Mouse (Mus musculus): ENCODE measurements around the gene Stk10. TPM values are rescaled to one million over a fixed set of nuclear protein-coding genes. Genes with fewer than 3 reads are reported as not detected.

Gene Stk10
- polyA plus RNA-seq, 1 experiment from 2014 or later, result 2.6 TPM

GRCm38 (mm10) chr11:32531871-32532764 lies 987 bp upstream of the Stk10 start, which contains the start of gene Efcab9:
Gene Efcab9 (minus strand): TSS chr11:32532081.
- Histone ChIP-seq H3K4me2 (peak within 1 kb of the TSS; percentile 95), H3K27ac (replicated peaks) (no peak within 1 kb of the TSS), H3K9me3 (no peaks in the 10 kb centered on the region), H3K36me3 (no peaks in the 10 kb centered on the region), H3K27me3 (peaks cover 22% of the 10 kb centered on the region), H3K4me1 (replicated peaks) (peaks cover 35% of the 10 kb centered on the region), H3K4me3 (peak within 1 kb of the TSS; percentile 60), H3K9ac (peak within 1 kb of the TSS; percentile 78)
- 7% methylated on average over 33 of the region's 33 CpGs for WGBS
- ATAC-seq (ENCODE audit: low read depth), result peak; percentile 26; the same call in 1 of the 2 replicates

GRCm38 (mm10) chr11:32533482-32534261 lies 567 bp downstream of the Stk10 start:
- Histone ChIP-seq H3K27me3 (peaks cover 22% of the 10 kb centered on the region), H3K9me3 (no peaks in the 10 kb centered on the region), H3K9ac (peak overlapping the region; percentile 78), H3K4me3 (peak overlapping the region; percentile 60), H3K4me2 (peak overlapping the region; percentile 95), H3K4me1 (replicated peaks) (peaks cover 51% of the 10 kb centered on the region), H3K27ac (replicated peaks) (0 out of 2 replicates have a peak overlapping the region, but pooled peaks have one; percentile 7), H3K36me3 (no peaks in the 10 kb centered on the region)
- 1% methylated on average over 24 of the region's 24 CpGs for WGBS
- peak; percentile 60 for ATAC-seq (ENCODE audit: low read depth)

GRCm38 (mm10) chr11:32534453-32535075 lies 1.5 kb downstream of the Stk10 start:
- H3K9ac ChIP-seq, result 0 out of 2 replicates have a peak overlapping the region, but pooled peaks have one; percentile 78
- H3K4me1 ChIP-seq (replicated peaks), result peaks cover 55% of the 10 kb centered on the region
- H3K9me3 ChIP-seq, result no peaks in the 10 kb centered on the region
- 75% methylated on average over 7 of the region's 7 CpGs for WGBS
- peaks cover 22% of the 10 kb centered on the region for H3K27me3 ChIP-seq
- H3K4me3 ChIP-seq, result peak overlapping the region; percentile 60; the same call in 1 of the 2 replicates
- ATAC-seq (ENCODE audit: low read depth), result no peak
- peak overlapping the region; percentile 95 for H3K4me2 ChIP-seq
- H3K27ac ChIP-seq (replicated peaks), result no peak overlapping the region
- H3K36me3 ChIP-seq, result no peaks in the 10 kb centered on the region

- no peak overlapping the region for H3K4me3 ChIP-seq
- H3K4me1 ChIP-seq (replicated peaks), result peaks cover 55% of the 10 kb centered on the region
- H3K9me3 ChIP-seq, result no peaks in the 10 kb centered on the region
- H3K9ac ChIP-seq, result no peak overlapping the region
- no peak for ATAC-seq (ENCODE audit: low read depth)
- no peak overlapping the region for H3K27ac ChIP-seq (replicated peaks)
- H3K27me3 ChIP-seq, result peaks cover 20% of the 10 kb centered on the region
- no peak overlapping the region for H3K4me2 ChIP-seq
- no peaks in the 10 kb centered on the region for H3K36me3 ChIP-seq
- WGBS, result 94% methylated on average over 4 of the region's 4 CpGs
Measured at GRCm38 (mm10) chr11:32535646-32536045, 2.5 kb downstream of the Stk10 start.

GRCm38 (mm10) chr11:32536954-32537353 lies 3.8 kb downstream of the Stk10 start:
- Histone ChIP-seq H3K4me1 (replicated peaks) (peaks cover 50% of the 10 kb centered on the region), H3K9ac (no peak overlapping the region), H3K36me3 (no peaks in the 10 kb centered on the region), H3K9me3 (no peaks in the 10 kb centered on the region), H3K4me2 (no peak overlapping the region), H3K27ac (replicated peaks) (peak overlapping the region; percentile 28; the same call in 1 of the 2 replicates), H3K27me3 (peaks cover 8% of the 10 kb centered on the region), H3K4me3 (no peak overlapping the region)
- 25% methylated on average over 7 of the region's 7 CpGs for WGBS
- no peak for ATAC-seq (ENCODE audit: low read depth)

GRCm38 (mm10) chr11:32538435-32538834 lies 5.3 kb downstream of the Stk10 start:
- Histone ChIP-seq H3K9me3 (no peaks in the 10 kb centered on the region), H3K4me2 (no peak overlapping the region), H3K9ac (no peak overlapping the region), H3K36me3 (no peaks in the 10 kb centered on the region), H3K4me1 (replicated peaks) (peaks cover 49% of the 10 kb centered on the region), H3K4me3 (no peak overlapping the region), H3K27ac (replicated peaks) (peak overlapping the region; percentile 54; the same call in 1 of the 2 replicates), H3K27me3 (no peaks in the 10 kb centered on the region)
- no peak for ATAC-seq (ENCODE audit: low read depth)
- WGBS, result 54% methylated on average over 6 of the region's 6 CpGs

- Histone ChIP-seq H3K4me3 (no peak overlapping the region), H3K4me2 (no peak overlapping the region), H3K9me3 (no peaks in the 10 kb centered on the region), H3K9ac (no peak overlapping the region), H3K36me3 (no peaks in the 10 kb centered on the region), H3K27me3 (no peaks in the 10 kb centered on the region), H3K27ac (replicated peaks) (no peak overlapping the region), H3K4me1 (replicated peaks) (peaks cover 45% of the 10 kb centered on the region)
- 82% methylated on average over 4 of the region's 4 CpGs for WGBS
- ATAC-seq (ENCODE audit: low read depth), result no peak
Measured at GRCm38 (mm10) chr11:32538846-32539245, 5.7 kb downstream of the Stk10 start.

- Histone ChIP-seq H3K9ac (no peak overlapping the region), H3K9me3 (no peaks in the 10 kb centered on the region), H3K36me3 (no peaks in the 10 kb centered on the region), H3K4me3 (no peak overlapping the region), H3K27me3 (no peaks in the 10 kb centered on the region), H3K4me1 (replicated peaks) (peaks cover 43% of the 10 kb centered on the region), H3K27ac (replicated peaks) (no peak overlapping the region), H3K4me2 (no peak overlapping the region)
- ATAC-seq (ENCODE audit: low read depth), result no peak
- WGBS, result 89% methylated on average over 7 of the region's 7 CpGs
Measured at GRCm38 (mm10) chr11:32539717-32540116, 6.6 kb downstream of the Stk10 start.

GRCm38 (mm10) chr11:32540463-32540862 lies 7.4 kb downstream of the Stk10 start:
- H3K9me3 ChIP-seq, result no peaks in the 10 kb centered on the region
- no peaks in the 10 kb centered on the region for H3K36me3 ChIP-seq
- ATAC-seq (ENCODE audit: low read depth), result no peak
- no peak overlapping the region for H3K27ac ChIP-seq (replicated peaks)
- H3K27me3 ChIP-seq, result no peaks in the 10 kb centered on the region
- no peak overlapping the region for H3K9ac ChIP-seq
- H3K4me1 ChIP-seq (replicated peaks), result peaks cover 40% of the 10 kb centered on the region
- no peak overlapping the region for H3K4me3 ChIP-seq
- WGBS, result 81% methylated on average over 6 of the region's 6 CpGs
- H3K4me2 ChIP-seq, result no peak overlapping the region

GRCm38 (mm10) chr11:32542181-32542580 lies 9.1 kb downstream of the Stk10 start:
- WGBS, result 95% methylated on average over 4 of the region's 4 CpGs
- H3K4me3 ChIP-seq, result no peak overlapping the region
- no peaks in the 10 kb centered on the region for H3K36me3 ChIP-seq
- H3K4me2 ChIP-seq, result no peak overlapping the region
- no peak for ATAC-seq (ENCODE audit: low read depth)
- no peak overlapping the region for H3K9ac ChIP-seq
- H3K4me1 ChIP-seq (replicated peaks), result peaks cover 47% of the 10 kb centered on the region
- no peaks in the 10 kb centered on the region for H3K27me3 ChIP-seq
- H3K9me3 ChIP-seq, result no peaks in the 10 kb centered on the region
- no peak overlapping the region for H3K27ac ChIP-seq (replicated peaks)

- Histone ChIP-seq H3K4me2 (no peak overlapping the region), H3K27ac (replicated peaks) (no peak overlapping the region), H3K4me1 (replicated peaks) (peaks cover 40% of the 10 kb centered on the region), H3K9me3 (no peaks in the 10 kb centered on the region), H3K4me3 (no peak overlapping the region), H3K9ac (no peak overlapping the region), H3K27me3 (no peaks in the 10 kb centered on the region), H3K36me3 (no peaks in the 10 kb centered on the region)
- no peak for ATAC-seq (ENCODE audit: low read depth)
- 41% methylated on average over 3 of the region's 3 CpGs for WGBS
Measured at GRCm38 (mm10) chr11:32542687-32543411, 9.7 kb downstream of the Stk10 start.
